Mouse (Mus musculus): ENCODE data around the gene Klra2. TPM values are rescaled to one million over a fixed set of nuclear protein-coding genes. Genes with fewer than 3 reads are reported as not detected.

Gene Klra2
- polyA plus RNA-seq, 1 experiment from 2014 or later = not detected

GRCm38 (mm10) chr6:131262778-131263177 lies 15.6 kb upstream of the Klra2 start:
- Histone ChIP-seq H3K9me3 (peaks cover 4% of the 10 kb centered on the region; the same call in 1 of the 2 replicates), H3K36me3 (replicated peaks) (no peaks in the 10 kb centered on the region), H3K27ac (replicated peaks) (no peak overlapping the region), H3K27me3 (replicated peaks; ENCODE audit: low read depth, poor library complexity, severe bottlenecking) (no peaks in the 10 kb centered on the region), H3K4me3 (no peak overlapping the region), H3K4me1 (no peaks in the 10 kb centered on the region)
- no peak for DNase-seq (ENCODE audit: low spot score)
- WGBS = 61% methylated on average over 3 of the region's 3 CpGs

GRCm38 (mm10) chr6:131262009-131262408 lies 14.8 kb upstream of the Klra2 start:
- Histone ChIP-seq H3K4me1 (no peaks in the 10 kb centered on the region), H3K9me3 (peaks cover 4% of the 10 kb centered on the region; the same call in 1 of the 2 replicates), H3K4me3 (no peak overlapping the region), H3K27ac (replicated peaks) (no peak overlapping the region), H3K27me3 (replicated peaks; ENCODE audit: low read depth, poor library complexity, severe bottlenecking) (no peaks in the 10 kb centered on the region), H3K36me3 (replicated peaks) (no peaks in the 10 kb centered on the region)
- DNase-seq (ENCODE audit: low spot score) = no peak
- 82% methylated on average over 3 of the region's 3 CpGs for WGBS

DNA sequence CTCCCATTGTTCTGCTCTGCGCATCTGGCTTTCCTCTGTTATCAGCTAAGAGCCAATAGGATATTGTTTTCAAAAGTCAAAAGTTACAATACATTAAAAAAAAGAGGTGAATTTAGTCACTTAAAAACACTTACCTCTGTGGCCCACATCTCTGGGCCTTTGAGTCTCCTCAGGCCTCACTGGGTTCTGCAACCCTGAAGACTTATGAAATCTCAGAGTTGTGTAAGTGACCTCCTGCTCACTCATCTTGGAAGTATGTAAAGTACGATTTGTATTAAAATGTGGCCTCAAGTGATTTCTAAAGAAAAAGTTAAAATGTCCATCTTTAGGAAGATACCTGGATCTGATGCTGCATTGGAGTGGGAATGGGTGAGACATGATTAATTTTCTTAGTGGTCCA lies 2.1 kb downstream of the Klra2 start:
- Histone ChIP-seq H3K36me3 (replicated peaks) (no peaks in the 10 kb centered on the region), H3K27me3 (replicated peaks; ENCODE audit: low read depth, poor library complexity, severe bottlenecking) (no peaks in the 10 kb centered on the region)

More for the DNA sequence above, 2.1 kb downstream of the Klra2 start:
- no peak overlapping the region for H3K27ac ChIP-seq (replicated peaks)
- no peak for DNase-seq (ENCODE audit: low spot score)
- WGBS = 74% methylated on average over 2 of the region's 2 CpGs
- no peak overlapping the region for H3K4me3 ChIP-seq
- H3K4me1 ChIP-seq = no peaks in the 10 kb centered on the region
- H3K9me3 ChIP-seq = no peaks in the 10 kb centered on the region

Other genes with a start within 250 kb of the Klra2 start
- gene Magohb, start 45.9 kb upstream of the Klra2 start, polyA plus RNA-seq (2016; fragmentation: Nextera tagmentation; extraction: Ambion mirVana) = 54.8 and 57.9 TPM in 2 replicates
- gene Styk1, start 106.2 kb upstream of the Klra2 start, polyA plus RNA-seq (2016; fragmentation: Nextera tagmentation; extraction: Ambion mirVana) = 0.56 and 0.67 TPM in 2 replicates
- gene Ybx3, start 141.1 kb upstream of the Klra2 start, polyA plus RNA-seq (2016; fragmentation: Nextera tagmentation; extraction: Ambion mirVana) = 44.2 and 44.7 TPM in 2 replicates
- not detected in 2 replicates for gene 5430401F13Rik, start 239.0 kb upstream of the Klra2 start, polyA plus RNA-seq (2016; fragmentation: Nextera tagmentation; extraction: Ambion mirVana)
- not detected in 2 replicates for gene Gm6619, start 239.0 kb upstream of the Klra2 start, polyA plus RNA-seq (2016; fragmentation: Nextera tagmentation; extraction: Ambion mirVana)